Mouse (Mus musculus): ENCODE measurements at regions not wholly inside any gene's neighbourhood (a gene's known extent, or its start where the extent isn't known, plus 50 kb on each side); places are given as distances from the start of the nearest gene placed in this dataset.

GRCm38 (mm10) chr13:103683169-103683568 is 91.2 kb downstream of the Srek1 start:
- no peak for DNase-seq (ENCODE audit: low spot score)

- no peak for DNase-seq (ENCODE audit: low spot score)
Observed at GRCm38 (mm10) chr13:103680740-103681139, 93.7 kb downstream of the Srek1 start.

GRCm38 (mm10) chr13:103680052-103680451 is 94.4 kb downstream of the Srek1 start:
- no peak for DNase-seq (ENCODE audit: low spot score)

- no peak for DNase-seq (ENCODE audit: low spot score)
Observed at GRCm38 (mm10) chr13:103676831-103677230, 97.6 kb downstream of the Srek1 start.

GRCm38 (mm10) chr13:103676221-103676620 is 98.2 kb downstream of the Srek1 start:
- no peak for DNase-seq (ENCODE audit: low spot score)

GRCm38 (mm10) chr13:103670611-103671010 is 103.8 kb downstream of the Srek1 start:
- DNase-seq (ENCODE audit: low spot score), result no peak

- DNase-seq (ENCODE audit: low spot score), result no peak
Observed at GRCm38 (mm10) chr13:103669856-103670255, 104.6 kb downstream of the Srek1 start.

- no peak for DNase-seq (ENCODE audit: low spot score)
Observed at GRCm38 (mm10) chr13:103667749-103668148, 106.7 kb downstream of the Srek1 start.

- DNase-seq (ENCODE audit: low spot score), result no peak
Observed at GRCm38 (mm10) chr13:103660248-103660996, 114.0 kb downstream of the Srek1 start.

GRCm38 (mm10) chr13:103655966-103656365 is 118.4 kb downstream of the Srek1 start:
- DNase-seq (ENCODE audit: low spot score), result no peak

- DNase-seq (ENCODE audit: low spot score), result no peak
Observed at GRCm38 (mm10) chr13:103653216-103653615, 121.2 kb downstream of the Srek1 start.

- no peak for DNase-seq (ENCODE audit: low spot score)
Observed at GRCm38 (mm10) chr13:103649383-103649782, 125.0 kb downstream of the Srek1 start.

GRCm38 (mm10) chr13:103648016-103648415 is 126.4 kb downstream of the Srek1 start:
- DNase-seq (ENCODE audit: low spot score), result no peak

- DNase-seq (ENCODE audit: low spot score), result peak; percentile 28
Observed at GRCm38 (mm10) chr13:103646035-103646434, 128.4 kb downstream of the Srek1 start.

- DNase-seq (ENCODE audit: low spot score), result no peak
Observed at GRCm38 (mm10) chr13:103643993-103644722, 130.2 kb downstream of the Srek1 start.

GRCm38 (mm10) chr13:103643486-103643885 is 130.9 kb downstream of the Srek1 start:
- no peak for DNase-seq (ENCODE audit: low spot score)

GRCm38 (mm10) chr13:103642542-103643375 is 131.6 kb downstream of the Srek1 start:
- DNase-seq (ENCODE audit: low spot score), result no peak

GRCm38 (mm10) chr13:103638038-103638437 is 136.4 kb downstream of the Srek1 start:
- no peak for DNase-seq (ENCODE audit: low spot score)

GRCm38 (mm10) chr13:103637414-103637813 is 137.0 kb downstream of the Srek1 start:
- DNase-seq (ENCODE audit: low spot score), result no peak

- no peak for DNase-seq (ENCODE audit: low spot score)
Observed at GRCm38 (mm10) chr13:103636595-103636994, 137.8 kb downstream of the Srek1 start.

- no peak for DNase-seq (ENCODE audit: low spot score)
Observed at GRCm38 (mm10) chr13:103623810-103624209, 150.6 kb downstream of the Srek1 start.

GRCm38 (mm10) chr13:103623319-103623718 is 151.1 kb downstream of the Srek1 start:
- DNase-seq (ENCODE audit: low spot score), result no peak

Measured in thymus, postnatal 0 days (tissue).